Mouse (Mus musculus) lung, embryonic 16.5 days (tissue): ENCODE measurements at regions not wholly inside any gene's neighbourhood (a gene's known extent, or its start where the extent isn't known, plus 50 kb on each side); places are given as distances from the start of the nearest gene placed in this dataset.
A peak's percentile ranks its signal among the peaks of the same experiment; 100 is the strongest.

Source experiments
- ATAC-seq: fragments of 200-750 bp; cut with Nextera tagmentation; 2 replicates; pipeline ENCODE4 v1.8.0; 2017; ENCODE audit warnings: low read depth, mild to moderate bottlenecking, moderate library complexity
- H3K27ac ChIP-seq: fragments of 300-500 bp; sonication (generic); 2 replicates; pipeline ENCODE4 v1.5.1; 2014; ENCODE audit warnings: mild to moderate bottlenecking, control low read depth, low read length
- H3K27me3 ChIP-seq: fragments of 300-500 bp; sonication (generic); 2 replicates; pipeline ENCODE4 v1.6.1; 2014; ENCODE audit warnings: low read depth, low read length, mixed read lengths; ENCODE audit not compliant: control insufficient read depth, insufficient read depth
- H3K36me3 ChIP-seq: fragments of 300-500 bp; sonication (generic); 2 replicates; pipeline ENCODE4 v1.6.1; 2014; ENCODE audit warnings: low read length; ENCODE audit not compliant: control insufficient read depth, insufficient read depth
- H3K4me1 ChIP-seq: fragments of 300-500 bp; sonication (generic); replicated peaks from 2 replicates; pipeline ENCODE4 v1.6.1; 2014; ENCODE audit warnings: low read length, mixed read lengths; ENCODE audit not compliant: control insufficient read depth, insufficient read depth
- H3K4me2 ChIP-seq: fragments of 300-500 bp; sonication (generic); 2 replicates; pipeline ENCODE4 v1.6.1; 2014; ENCODE audit warnings: low read depth, low read length, control low read depth
- H3K4me3 ChIP-seq: fragments of 300-500 bp; sonication (generic); 2 replicates; pipeline ENCODE4 v1.5.1; 2014; ENCODE audit warnings: mild to moderate bottlenecking, low read length, control low read depth
- H3K9ac ChIP-seq: fragments of 300-500 bp; sonication (generic); 2 replicates; pipeline ENCODE4 v1.6.1; 2014; ENCODE audit warnings: low read length, control low read depth
- H3K9me3 ChIP-seq: fragments of 300-500 bp; sonication (generic); 2 replicates; pipeline ENCODE4 v1.6.1; 2016; ENCODE audit warnings: low read length; ENCODE audit not compliant: control insufficient read depth
- WGBS: fragments of 180-500 bp; shearing (Covaris S2); extraction: QIAGEN DNeasy Blood & Tissue Kit; methylation state at CpG from one replicate; pipeline ENCODE4 v1.1.7; 2014; 5-methylcytosine and 5-hydroxymethylcytosine counted together

GRCm38 (mm10) chr10:67695891-67696853 lies 147.4 kb upstream of the Ado start:
- Histone ChIP-seq H3K4me3 (no peak overlapping the region), H3K9me3 (no peaks in the 10 kb centered on the region), H3K9ac (no peak overlapping the region), H3K27ac (no peak overlapping the region), H3K36me3 (no peaks in the 10 kb centered on the region), H3K4me2 (no peak overlapping the region), H3K4me1 (no peaks in the 10 kb centered on the region), H3K27me3 (no peaks in the 10 kb centered on the region)
- 39% methylated on average over 10 of the region's 10 CpGs for WGBS
- ATAC-seq = no peak

- ATAC-seq = no peak
- 80% methylated on average over 4 of the region's 4 CpGs for WGBS
These were observed 146.0 kb upstream of the Ado start for GRCm38 (mm10) chr10:67694751-67695150.

GRCm38 (mm10) chr10:67693586-67693985 lies 144.8 kb upstream of the Ado start:
- no peaks in the 10 kb centered on the region for H3K36me3 ChIP-seq
- ATAC-seq = no peak

More at GRCm38 (mm10) chr10:67694751-67695150, 146.0 kb upstream of the Ado start:
- Histone ChIP-seq H3K27ac (no peak overlapping the region), H3K9me3 (no peaks in the 10 kb centered on the region), H3K36me3 (no peaks in the 10 kb centered on the region), H3K4me2 (no peak overlapping the region), H3K4me3 (no peak overlapping the region), H3K4me1 (no peaks in the 10 kb centered on the region), H3K9ac (no peak overlapping the region), H3K27me3 (no peaks in the 10 kb centered on the region)

GRCm38 (mm10) chr10:67689944-67690670 lies 141.4 kb upstream of the Ado start:
- no peak for ATAC-seq
- 88% methylated on average over 15 of the region's 15 CpGs for WGBS
- Histone ChIP-seq H3K9ac (no peak overlapping the region), H3K4me3 (no peak overlapping the region), H3K36me3 (no peaks in the 10 kb centered on the region), H3K27me3 (no peaks in the 10 kb centered on the region), H3K27ac (no peak overlapping the region), H3K9me3 (no peaks in the 10 kb centered on the region), H3K4me1 (no peaks in the 10 kb centered on the region), H3K4me2 (no peak overlapping the region)

More at GRCm38 (mm10) chr10:67693586-67693985, 144.8 kb upstream of the Ado start:
- H3K27ac ChIP-seq = no peak overlapping the region
- H3K4me3 ChIP-seq = no peak overlapping the region
- 73% methylated on average over 4 of the region's 4 CpGs for WGBS
- H3K4me1 ChIP-seq = no peaks in the 10 kb centered on the region
- no peaks in the 10 kb centered on the region for H3K27me3 ChIP-seq
- no peak overlapping the region for H3K4me2 ChIP-seq
- no peak overlapping the region for H3K9ac ChIP-seq
- H3K9me3 ChIP-seq = no peaks in the 10 kb centered on the region

- H3K9me3 ChIP-seq = no peaks in the 10 kb centered on the region
- ATAC-seq = no peak
- H3K9ac ChIP-seq = no peak overlapping the region
- no peaks in the 10 kb centered on the region for H3K4me1 ChIP-seq
- H3K36me3 ChIP-seq = no peaks in the 10 kb centered on the region
- H3K4me2 ChIP-seq = no peak overlapping the region
- no peaks in the 10 kb centered on the region for H3K27me3 ChIP-seq
- H3K4me3 ChIP-seq = no peak overlapping the region
- WGBS = 90% methylated on average over 4 of the region's 4 CpGs
- H3K27ac ChIP-seq = no peak overlapping the region
These were observed 130.6 kb upstream of the Ado start for GRCm38 (mm10) chr10:67679382-67679781.

GRCm38 (mm10) chr10:67673450-67673849 lies 124.7 kb upstream of the Ado start:
- H3K4me1 ChIP-seq = peaks cover 4% of the 10 kb centered on the region; the same call in 1 of the 2 replicates
- H3K4me3 ChIP-seq = no peak overlapping the region
- H3K9ac ChIP-seq = no peak overlapping the region
- H3K36me3 ChIP-seq = no peaks in the 10 kb centered on the region
- WGBS = 82% methylated on average over 8 of the region's 8 CpGs
- no peak overlapping the region for H3K27ac ChIP-seq
- no peaks in the 10 kb centered on the region for H3K27me3 ChIP-seq
- H3K4me2 ChIP-seq = no peak overlapping the region
- no peaks in the 10 kb centered on the region for H3K9me3 ChIP-seq
- no peak for ATAC-seq

GRCm38 (mm10) chr10:67672281-67672680 lies 123.5 kb upstream of the Ado start:
- Histone ChIP-seq H3K9ac (no peak overlapping the region), H3K4me1 (peaks cover 4% of the 10 kb centered on the region; the same call in 1 of the 2 replicates), H3K9me3 (no peaks in the 10 kb centered on the region), H3K36me3 (no peaks in the 10 kb centered on the region), H3K4me2 (no peak overlapping the region), H3K27ac (no peak overlapping the region), H3K27me3 (no peaks in the 10 kb centered on the region), H3K4me3 (no peak overlapping the region)
- 55% methylated on average over 8 of the region's 8 CpGs for WGBS
- peak; percentile 57; the same call in 1 of the 2 replicates for ATAC-seq

GRCm38 (mm10) chr10:67669066-67669465 lies 120.3 kb upstream of the Ado start:
- no peaks in the 10 kb centered on the region for H3K9me3 ChIP-seq
- no peak overlapping the region for H3K27ac ChIP-seq
- H3K4me1 ChIP-seq = peaks cover 4% of the 10 kb centered on the region; the same call in 1 of the 2 replicates
- no peaks in the 10 kb centered on the region for H3K27me3 ChIP-seq
- no peak overlapping the region for H3K4me3 ChIP-seq
- no peaks in the 10 kb centered on the region for H3K36me3 ChIP-seq
- H3K9ac ChIP-seq = no peak overlapping the region
- H3K4me2 ChIP-seq = no peak overlapping the region
- ATAC-seq = no peak
- WGBS = 96% methylated on average over 2 of the region's 2 CpGs

- H3K9me3 ChIP-seq = no peaks in the 10 kb centered on the region
These were observed 114.3 kb upstream of the Ado start for GRCm38 (mm10) chr10:67663028-67663427.

More at GRCm38 (mm10) chr10:67663028-67663427, 114.3 kb upstream of the Ado start:
- Histone ChIP-seq H3K4me1 (no peaks in the 10 kb centered on the region), H3K4me3 (no peak overlapping the region), H3K36me3 (no peaks in the 10 kb centered on the region), H3K9ac (no peak overlapping the region), H3K27me3 (no peaks in the 10 kb centered on the region), H3K4me2 (no peak overlapping the region), H3K27ac (no peak overlapping the region)
- ATAC-seq = no peak
- 48% methylated on average over 3 of the region's 3 CpGs for WGBS
